Mouse (Mus musculus): Measurements from ENCODE around the gene Grm6. TPM values are rescaled to one million over a fixed set of nuclear protein-coding genes. Genes with fewer than 3 reads are reported as not detected.

The Grm6 gene
- polyA plus RNA-seq (2014; fragmentation: Illumina TruSeq; extraction: RNeasy Lipid Tissue Mini Kit (QIAGEN cat#74804); ENCODE audit: low read depth, low replicate concordance), result not detected

DNA sequence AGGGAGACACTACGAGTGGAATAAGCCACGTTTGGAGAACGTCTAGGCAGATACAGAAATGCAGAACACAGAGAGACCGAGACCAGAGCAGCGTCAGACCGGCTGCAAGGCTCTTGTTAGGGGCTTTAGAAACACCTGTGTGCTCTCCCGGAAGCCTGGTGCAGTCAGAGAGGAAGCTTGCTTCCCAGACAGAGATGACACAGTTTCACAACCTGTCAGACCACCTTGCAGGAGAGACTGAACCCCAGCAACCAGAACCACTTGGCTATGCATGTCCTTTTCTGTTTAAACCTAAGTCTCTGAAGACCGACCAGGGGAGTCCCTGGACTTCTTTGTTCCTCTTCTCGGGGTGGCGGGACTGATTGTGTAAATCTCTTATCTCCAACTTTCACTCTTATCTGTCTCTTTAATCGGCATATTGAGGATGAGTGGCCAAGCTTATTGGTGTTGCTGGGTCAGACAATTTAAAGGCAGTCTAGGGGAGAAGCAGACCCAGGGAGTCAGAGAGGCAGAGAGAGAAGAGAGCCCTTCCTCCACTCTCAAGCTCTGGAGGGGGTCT lies at the start of gene Grm6:
Gene Grm6, plus strand, starts transcription at position 509 of the 559 bp plus-strand sequence.

DNA sequence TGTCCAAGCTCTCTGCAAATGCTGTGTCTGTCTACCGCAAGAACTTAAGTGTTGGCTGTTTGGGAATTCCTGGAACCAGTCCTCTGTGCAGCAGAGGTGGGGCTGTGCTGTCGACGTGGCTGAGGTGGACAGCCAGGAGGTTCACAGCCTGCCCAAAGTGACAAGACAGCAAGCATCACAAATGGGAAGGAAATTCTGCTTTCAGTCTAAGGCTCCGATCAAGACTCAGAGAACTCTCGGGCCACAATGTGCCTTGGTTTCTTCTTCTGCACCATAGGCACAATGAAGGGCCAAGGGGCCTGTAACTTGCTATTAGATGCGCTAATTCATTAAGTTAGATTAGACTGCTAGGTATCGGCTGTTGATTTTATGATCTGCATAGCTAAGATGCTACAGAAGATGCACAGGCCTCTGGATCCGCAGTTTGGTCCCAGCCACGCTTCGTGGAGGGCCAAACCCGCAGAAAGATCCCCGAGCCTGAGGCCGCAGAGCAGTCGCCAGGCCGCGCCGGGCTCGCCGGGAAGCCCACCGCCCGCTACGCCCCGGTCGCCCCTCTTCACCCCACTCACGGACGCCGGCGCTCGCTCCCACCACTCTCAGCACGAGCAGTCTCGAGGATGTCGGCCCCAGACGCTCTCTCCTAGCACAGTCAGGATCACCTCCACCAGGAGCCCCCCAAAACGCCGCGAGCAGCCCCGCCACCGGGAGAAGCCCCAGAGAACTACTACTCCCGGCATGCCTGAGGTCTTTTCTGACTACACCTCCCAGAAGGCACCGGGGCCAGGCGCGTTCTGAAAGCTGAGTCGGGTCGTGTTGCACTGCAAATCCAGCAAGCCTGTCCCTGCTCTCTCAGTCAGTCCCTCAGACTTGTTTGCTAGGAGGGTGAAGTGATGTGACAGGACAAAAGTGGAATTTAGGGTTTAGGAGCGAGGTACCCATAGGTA lies 23.2 kb upstream of the Grm6 start, which contains the start of gene Zfp354c:
Gene Zfp354c, minus strand, starts transcription at position 715 of the 944 bp plus-strand sequence.

DNA sequence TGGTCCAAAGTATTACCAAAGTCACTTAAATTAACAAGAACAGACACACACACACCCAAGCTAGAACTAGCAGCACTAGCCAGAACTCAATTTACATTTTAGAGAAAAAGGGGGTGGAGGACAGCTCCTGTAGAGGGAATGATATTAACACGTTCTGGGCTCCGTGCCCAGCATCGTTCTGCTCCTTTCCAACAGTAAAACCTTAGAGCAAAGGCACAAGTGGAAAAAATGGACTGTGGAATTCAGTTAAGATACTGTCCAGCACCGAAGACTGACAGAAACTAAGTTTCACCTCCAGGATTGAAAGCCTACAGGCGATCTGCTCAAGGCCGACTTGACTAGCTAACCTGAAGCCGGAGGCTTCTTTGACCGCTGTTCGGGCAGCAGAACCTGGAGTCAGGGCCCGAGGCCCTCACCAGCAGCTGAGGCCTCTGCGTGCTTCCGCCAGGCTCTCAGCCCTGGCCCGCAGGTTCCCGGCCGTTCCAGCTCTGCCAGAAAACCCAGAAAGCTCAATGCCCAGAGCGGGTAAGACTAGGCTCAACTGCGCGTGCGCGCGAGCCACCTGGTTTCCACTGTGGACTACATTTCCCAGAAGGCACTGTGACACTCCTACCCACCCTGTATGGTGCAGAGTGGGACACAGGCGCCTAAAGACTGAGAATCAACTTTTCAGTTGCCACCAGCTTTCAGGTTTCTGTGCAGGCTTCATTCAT lies 9.3 kb upstream of the Grm6 start, which contains the start of gene Zfp879:
Gene Zfp879, minus strand, starts transcription at position 530 of the 713 bp plus-strand sequence.

DNA sequence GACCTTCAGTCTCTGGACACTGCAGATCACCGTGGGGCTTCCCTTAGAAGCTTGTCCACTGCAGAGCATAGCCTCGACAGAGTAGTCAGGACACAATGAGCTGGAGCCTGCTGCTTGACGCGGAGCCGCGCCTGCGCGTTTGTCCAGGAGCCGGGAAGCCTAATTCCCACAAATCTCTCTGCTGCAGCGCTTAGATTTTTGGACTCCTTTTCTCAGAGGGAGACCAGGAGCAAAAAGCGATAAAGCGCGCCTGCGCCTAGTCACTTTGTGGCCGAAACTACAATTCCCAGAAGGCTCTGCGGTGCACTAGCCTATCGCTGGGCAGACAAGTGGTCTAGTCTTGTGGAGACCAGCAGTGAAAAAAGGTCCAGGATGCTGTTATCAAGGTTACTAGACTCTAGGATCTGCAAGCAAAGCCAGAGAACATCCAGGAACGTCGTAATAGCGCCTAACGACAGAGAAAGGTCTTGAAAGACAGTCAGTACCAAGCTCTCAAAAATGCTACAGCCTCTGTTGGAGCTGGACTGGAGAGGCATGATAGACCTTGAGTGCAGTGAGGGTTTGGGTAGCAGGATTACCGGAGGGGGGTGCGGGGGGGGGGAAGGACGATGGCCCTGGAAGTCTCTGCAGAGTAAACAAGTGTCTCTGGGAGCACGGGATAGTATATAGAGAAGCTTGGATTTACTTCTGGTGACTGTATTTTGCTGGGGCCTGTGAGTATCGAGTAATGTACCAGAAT lies 37.1 kb downstream of the Grm6 start, which contains the start of gene Zfp454:
Gene Zfp454, minus strand, starts transcription at position 262 of the 739 bp plus-strand sequence.

Other genes with a start within 250 kb of the Grm6 start
- gene Adamts2, start 248.6 kb upstream of the Grm6 start, polyA plus RNA-seq (2014; fragmentation: Illumina TruSeq; extraction: RNeasy Lipid Tissue Mini Kit (QIAGEN cat#74804); ENCODE audit: low read depth, low replicate concordance), result 1.7 TPM
- 11.5 TPM for gene Zfp354c, start 23.0 kb upstream of the Grm6 start, polyA plus RNA-seq (2014; fragmentation: Illumina TruSeq; extraction: RNeasy Lipid Tissue Mini Kit (QIAGEN cat#74804); ENCODE audit: low read depth, low replicate concordance)
- 0.76 TPM for gene Zfp879, start 9.1 kb upstream of the Grm6 start, polyA plus RNA-seq (2014; fragmentation: Illumina TruSeq; extraction: RNeasy Lipid Tissue Mini Kit (QIAGEN cat#74804); ENCODE audit: low read depth, low replicate concordance)
- gene Zfp454, start 37.0 kb downstream of the Grm6 start, polyA plus RNA-seq (2014; fragmentation: Illumina TruSeq; extraction: RNeasy Lipid Tissue Mini Kit (QIAGEN cat#74804); ENCODE audit: low read depth, low replicate concordance), result 5.1 TPM
- 27.2 TPM for gene Zfp2, start 65.5 kb downstream of the Grm6 start, polyA plus RNA-seq (2014; fragmentation: Illumina TruSeq; extraction: RNeasy Lipid Tissue Mini Kit (QIAGEN cat#74804); ENCODE audit: low read depth, low replicate concordance)
- 7.4 TPM for gene Zfp354b, start 80.9 kb downstream of the Grm6 start, polyA plus RNA-seq (2014; fragmentation: Illumina TruSeq; extraction: RNeasy Lipid Tissue Mini Kit (QIAGEN cat#74804); ENCODE audit: low read depth, low replicate concordance)
- not detected for gene 4933414I15Rik, start 93.1 kb downstream of the Grm6 start, polyA plus RNA-seq (2014; fragmentation: Illumina TruSeq; extraction: RNeasy Lipid Tissue Mini Kit (QIAGEN cat#74804); ENCODE audit: low read depth, low replicate concordance)
- gene Prop1, start 103.1 kb downstream of the Grm6 start, polyA plus RNA-seq (2014; fragmentation: Illumina TruSeq; extraction: RNeasy Lipid Tissue Mini Kit (QIAGEN cat#74804); ENCODE audit: low read depth, low replicate concordance), result not detected
- not detected for gene Olfr1378, start 115.8 kb downstream of the Grm6 start, polyA plus RNA-seq (2014; fragmentation: Illumina TruSeq; extraction: RNeasy Lipid Tissue Mini Kit (QIAGEN cat#74804); ENCODE audit: low read depth, low replicate concordance)
- gene Olfr1377, start 131.3 kb downstream of the Grm6 start, polyA plus RNA-seq (2014; fragmentation: Illumina TruSeq; extraction: RNeasy Lipid Tissue Mini Kit (QIAGEN cat#74804); ENCODE audit: low read depth, low replicate concordance), result not detected
- not detected for gene Olfr51, start 152.9 kb downstream of the Grm6 start, polyA plus RNA-seq (2014; fragmentation: Illumina TruSeq; extraction: RNeasy Lipid Tissue Mini Kit (QIAGEN cat#74804); ENCODE audit: low read depth, low replicate concordance)
- gene Olfr54, start 163.6 kb downstream of the Grm6 start, polyA plus RNA-seq (2014; fragmentation: Illumina TruSeq; extraction: RNeasy Lipid Tissue Mini Kit (QIAGEN cat#74804); ENCODE audit: low read depth, low replicate concordance), result 0.87 TPM
- not detected for gene Olfr1375, start 197.4 kb downstream of the Grm6 start, polyA plus RNA-seq (2014; fragmentation: Illumina TruSeq; extraction: RNeasy Lipid Tissue Mini Kit (QIAGEN cat#74804); ENCODE audit: low read depth, low replicate concordance)
- 20.1 TPM for gene Zfp354a, start 208.6 kb downstream of the Grm6 start, polyA plus RNA-seq (2014; fragmentation: Illumina TruSeq; extraction: RNeasy Lipid Tissue Mini Kit (QIAGEN cat#74804); ENCODE audit: low read depth, low replicate concordance)

Measured in adrenal gland, adult 10 weeks (tissue).